Mouse (Mus musculus) brain, embryonic 14.5 days (tissue): ENCODE measurements around the gene Trim28.

Source experiments
- CTCF ChIP-seq: fragments of 200-500 bp; IDR thresholded peaks from 2 replicates; pipeline ENCODE4 v1.5.1; 2012; ENCODE audit warnings: inconsistent platforms, mild to moderate bottlenecking, moderate library complexity, borderline replicate concordance; ENCODE audit not compliant: insufficient read depth, insufficient read length; ENCODE audit errors: extremely low read depth
- POLR2A ChIP-seq: fragments of 200-500 bp; IDR thresholded peaks from 2 replicates; pipeline ENCODE4 v1.6.1; 2012; ENCODE audit warnings: mild to moderate bottlenecking, inconsistent platforms, borderline replicate concordance; ENCODE audit not compliant: poor library complexity, insufficient read depth, insufficient read length, severe bottlenecking; ENCODE audit errors: extremely low read depth

GRCm38 (mm10) chr7:13001584-13001983 lies 2.7 kb downstream of the Trim28 start:
- TF ChIP-seq CTCF (no peak), POLR2A (no peak)
